Mouse (Mus musculus): Measurements from ENCODE around the gene Olfr985.

GRCm38 (mm10) chr9:40136987-40137688, 7.2 kb upstream of the Olfr985 start:
- TF ChIP-seq CTCF (IDR thresholded peaks at IDR 0.05; ENCODE audit: insufficient read depth, low read depth, low read length) = no peak
- TF ChIP-seq POLR2A (IDR thresholded peaks at IDR 0.05; ENCODE audit: insufficient read depth, low read depth, low read length) = no peak

Measured in olfactory bulb, adult 2 months (tissue).